Mouse (Mus musculus): Measurements from ENCODE around the gene Smim14. TPM values are rescaled to one million over a fixed set of nuclear protein-coding genes. Genes with fewer than 3 reads are reported as not detected.
A peak's percentile ranks its signal among the peaks of the same experiment; 100 is the strongest.

Smim14 gene
- total and polyA plus RNA-seq, 2 experiments from 2014 or later = 156 to 190 TPM

GRCm38 (mm10) chr5:65535457-65536067, 1.4 kb downstream of the Smim14 start:
- Histone ChIP-seq H3K36me3 (replicated peaks; ENCODE audit: control insufficient read depth, insufficient read depth, low read length) (no peaks in the 10 kb centered on the region), H3K4me1 (ENCODE audit: control insufficient read depth, insufficient read depth) (peaks cover 15% of the 10 kb centered on the region), H3K4me3 (ENCODE audit: low read depth, low read length) (no peak overlapping the region), H3K4me2 (ENCODE audit: low read depth, low read length) (no peak overlapping the region), H3K27me3 (ENCODE audit: control insufficient read depth, insufficient read depth, low read length) (no peaks in the 10 kb centered on the region), H3K27ac (ENCODE audit: low read depth) (no peak overlapping the region; the same call in 1 of the 2 replicates), H3K9ac (replicated peaks; ENCODE audit: low read depth, low read length) (no peak overlapping the region), H3K9me3 (replicated peaks; ENCODE audit: control insufficient read depth, low read length) (no peaks in the 10 kb centered on the region)
- peak; percentile 71 for DNase-seq (ENCODE audit: low spot score)
- ATAC-seq (ENCODE audit: insufficient read depth, low read depth) = no peak
- TF ChIP-seq CTCF (IDR thresholded peaks at IDR 0.05; ENCODE audit: low read depth) (peak; percentile 57), EP300 (IDR thresholded peaks at IDR 0.05; ENCODE audit: low read depth) (no peak)
- WGBS = 73% methylated on average over 5 of the region's 5 CpGs

DNA sequence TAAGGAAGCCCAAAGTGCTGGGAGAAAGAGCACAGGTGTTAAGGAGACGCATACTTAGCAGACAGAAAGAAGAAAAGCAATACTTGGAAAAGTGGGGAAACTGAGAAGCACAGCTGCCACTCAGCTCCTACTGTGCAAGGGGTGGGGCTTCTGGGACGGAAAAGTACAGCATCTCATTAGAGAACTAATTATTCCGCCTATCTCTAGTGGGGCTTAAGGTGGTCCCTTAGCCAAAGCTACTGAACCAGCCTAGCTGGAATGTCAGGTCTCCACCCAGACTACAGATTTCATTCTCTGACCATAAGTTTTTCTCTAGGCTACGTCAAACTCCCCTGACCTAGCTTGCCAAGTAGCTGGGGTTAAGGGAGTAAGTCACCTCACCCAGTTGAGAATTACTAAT, 2.5 kb downstream of the Smim14 start:
- Histone ChIP-seq H3K36me3 (replicated peaks; ENCODE audit: control insufficient read depth, insufficient read depth, low read length) (no peaks in the 10 kb centered on the region), H3K9ac (replicated peaks; ENCODE audit: low read depth, low read length) (no peak overlapping the region), H3K27ac (ENCODE audit: low read depth) (no peak overlapping the region), H3K9me3 (replicated peaks; ENCODE audit: control insufficient read depth, low read length) (no peaks in the 10 kb centered on the region), H3K4me3 (ENCODE audit: low read depth, low read length) (no peak overlapping the region), H3K4me1 (ENCODE audit: control insufficient read depth, insufficient read depth) (peaks cover 9% of the 10 kb centered on the region), H3K27me3 (ENCODE audit: control insufficient read depth, insufficient read depth, low read length) (no peaks in the 10 kb centered on the region), H3K4me2 (ENCODE audit: low read depth, low read length) (no peak overlapping the region)
- no peak for DNase-seq (ENCODE audit: low spot score)
- 80% methylated on average over 4 of the region's 4 CpGs for whole genome bisulfite sequencing
- ATAC-seq (ENCODE audit: insufficient read depth, low read depth) = no peak
- TF ChIP-seq CTCF (IDR thresholded peaks at IDR 0.05; ENCODE audit: low read depth) = no peak
- no peak for TF ChIP-seq EP300 (IDR thresholded peaks at IDR 0.05; ENCODE audit: low read depth)

DNA sequence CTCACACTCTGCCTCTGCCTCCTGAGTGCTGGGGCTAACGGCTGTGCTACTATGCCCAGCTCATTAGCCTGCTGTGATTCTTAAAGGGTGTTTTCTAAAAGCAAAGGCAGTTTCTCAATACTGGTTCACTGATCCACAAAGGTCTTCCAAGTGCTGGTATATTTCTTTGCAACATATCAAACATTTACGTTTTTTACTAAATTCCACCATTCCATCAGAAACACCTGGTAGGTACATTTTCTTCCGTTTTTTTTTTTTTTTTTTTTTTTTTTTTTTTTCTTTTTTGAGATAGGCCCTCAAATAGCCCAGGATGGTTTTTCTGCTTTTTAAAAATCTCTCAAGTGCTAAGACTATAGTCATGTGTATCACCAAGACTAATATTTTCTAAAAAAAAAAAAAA, 5.7 kb downstream of the Smim14 start:
- no peak overlapping the region for H3K27ac ChIP-seq (ENCODE audit: low read depth)
- no peaks in the 10 kb centered on the region for H3K4me1 ChIP-seq (ENCODE audit: control insufficient read depth, insufficient read depth)
- TF ChIP-seq CTCF (IDR thresholded peaks at IDR 0.05; ENCODE audit: low read depth) (no peak), EP300 (IDR thresholded peaks at IDR 0.05; ENCODE audit: low read depth) (no peak)
- H3K4me3 ChIP-seq (ENCODE audit: low read depth, low read length) = no peak overlapping the region
- no peaks in the 10 kb centered on the region for H3K27me3 ChIP-seq (ENCODE audit: control insufficient read depth, insufficient read depth, low read length)
- no peak overlapping the region for H3K4me2 ChIP-seq (ENCODE audit: low read depth, low read length)
- 73% methylated on average over 3 of the region's 3 CpGs for WGBS
- ATAC-seq (ENCODE audit: insufficient read depth, low read depth) (no peak), DNase-seq (ENCODE audit: low spot score) (no peak)
- H3K36me3 ChIP-seq (replicated peaks; ENCODE audit: control insufficient read depth, insufficient read depth, low read length) = no peaks in the 10 kb centered on the region
- no peaks in the 10 kb centered on the region for H3K9me3 ChIP-seq (replicated peaks; ENCODE audit: control insufficient read depth, low read length)
- no peak overlapping the region for H3K9ac ChIP-seq (replicated peaks; ENCODE audit: low read depth, low read length)

- DNase-seq (ENCODE audit: low spot score) = no peak
- 28% methylated on average over 8 of the region's 8 CpGs for WGBS
- no peaks in the 10 kb centered on the region for H3K36me3 ChIP-seq (replicated peaks; ENCODE audit: control insufficient read depth, insufficient read depth, low read length)
Measured at GRCm38 (mm10) chr5:65525674-65526443, 11.1 kb downstream of the Smim14 start.

DNA sequence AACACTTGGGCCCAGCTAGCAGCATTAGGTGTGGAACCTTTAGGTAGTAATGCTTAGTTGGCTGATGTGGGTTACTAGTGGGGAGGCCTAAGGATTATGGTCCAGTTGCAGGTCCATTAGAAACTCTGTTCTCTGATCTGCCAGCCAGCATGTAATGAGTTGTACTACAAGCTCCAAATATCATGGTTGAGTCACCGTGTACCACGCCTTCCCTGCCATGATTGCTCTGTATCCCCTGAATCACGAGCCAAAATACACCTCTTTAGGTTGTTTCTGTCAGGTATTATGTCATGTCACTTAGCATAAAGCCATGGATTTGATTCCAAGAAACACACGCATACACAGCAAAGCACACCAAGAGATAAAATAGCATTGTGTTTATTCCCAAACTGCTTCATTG, 12.2 kb downstream of the Smim14 start:
- no peak overlapping the region for H3K27ac ChIP-seq (ENCODE audit: low read depth)
- H3K4me2 ChIP-seq (ENCODE audit: low read depth, low read length) = no peak overlapping the region
- H3K9ac ChIP-seq (replicated peaks; ENCODE audit: low read depth, low read length) = no peak overlapping the region
- no peaks in the 10 kb centered on the region for H3K4me1 ChIP-seq (ENCODE audit: control insufficient read depth, insufficient read depth)
- no peak for DNase-seq (ENCODE audit: low spot score)
- H3K9me3 ChIP-seq (replicated peaks; ENCODE audit: control insufficient read depth, low read length) = no peaks in the 10 kb centered on the region
- H3K36me3 ChIP-seq (replicated peaks; ENCODE audit: control insufficient read depth, insufficient read depth, low read length) = no peaks in the 10 kb centered on the region
- no peak overlapping the region for H3K4me3 ChIP-seq (ENCODE audit: low read depth, low read length)
- ATAC-seq (ENCODE audit: insufficient read depth, low read depth) = no peak
- WGBS = 76% methylated on average over 4 of the region's 4 CpGs
- no peaks in the 10 kb centered on the region for H3K27me3 ChIP-seq (ENCODE audit: control insufficient read depth, insufficient read depth, low read length)
- TF ChIP-seq EP300 (IDR thresholded peaks at IDR 0.05; ENCODE audit: low read depth) (no peak), CTCF (IDR thresholded peaks at IDR 0.05; ENCODE audit: low read depth) (no peak)

More at GRCm38 (mm10) chr5:65525674-65526443, 11.1 kb downstream of the Smim14 start:
- Histone ChIP-seq H3K27ac (ENCODE audit: low read depth) (no peak overlapping the region), H3K27me3 (ENCODE audit: control insufficient read depth, insufficient read depth, low read length) (no peaks in the 10 kb centered on the region), H3K4me1 (ENCODE audit: control insufficient read depth, insufficient read depth) (no peaks in the 10 kb centered on the region), H3K9me3 (replicated peaks; ENCODE audit: control insufficient read depth, low read length) (no peaks in the 10 kb centered on the region), H3K9ac (replicated peaks; ENCODE audit: low read depth, low read length) (no peak overlapping the region), H3K4me2 (ENCODE audit: low read depth, low read length) (no peak overlapping the region), H3K4me3 (ENCODE audit: low read depth, low read length) (no peak overlapping the region)
- peak; percentile 53; the same call in 1 of the 2 replicates for ATAC-seq (ENCODE audit: insufficient read depth, low read depth)
- TF ChIP-seq CTCF (IDR thresholded peaks at IDR 0.05; ENCODE audit: low read depth) = peak; percentile 54
- TF ChIP-seq EP300 (IDR thresholded peaks at IDR 0.05; ENCODE audit: low read depth) = no peak
